Mouse (Mus musculus) CH12.LX (cell line): Measurements from ENCODE around the gene Neb. TPM values are rescaled to one million over a fixed set of nuclear protein-coding genes. Genes with fewer than 3 reads are reported as not detected.

Experiments
- DNase-seq: peaks from one replicate; pipeline ENCODE4 v3.0.0-alpha.2; 2013; ENCODE audit errors: extremely low read depth
- H3K27ac ChIP-seq: 2 replicates; pipeline ENCODE4 v1.5.1; 2012; ENCODE audit warnings: low read depth, mild to moderate bottlenecking, control low read depth, moderate library complexity; ENCODE audit not compliant: insufficient read depth
- H3K27me3 ChIP-seq: replicated peaks from 2 replicates; pipeline ENCODE3; 2012; ENCODE audit warnings: inconsistent platforms
- H3K36me3 ChIP-seq, 2 experiments: replicated peaks in 1 of 2; 2 replicates each; pipeline versions ENCODE3 to v1.6.1; 2012; ENCODE audit warnings: inconsistent platforms in 1 of 2, low read length in 1 of 2, mild to moderate bottlenecking in 1 of 2, mixed read lengths in 1 of 2, moderate library complexity in 1 of 2; ENCODE audit not compliant: control insufficient read depth in 1 of 2, insufficient read depth in 1 of 2
- H3K4me1 ChIP-seq, 2 experiments: 2 replicates each; pipeline ENCODE4 v1.6.1; 2012; ENCODE audit warnings: inconsistent platforms in 1 of 2, moderate library complexity in 1 of 2; ENCODE audit not compliant: insufficient read depth in 2 of 2, control insufficient read depth in 1 of 2
- H3K4me2 ChIP-seq: 2 replicates; pipeline ENCODE4 v1.6.1; 2012; ENCODE audit warnings: low read depth, mild to moderate bottlenecking, control low read depth; ENCODE audit not compliant: poor library complexity, insufficient read depth, severe bottlenecking
- H3K4me3 ChIP-seq, 3 experiments: fragments of 150-350 bp in 1 of 3; sonication (generic) in 1 of 3; replicated peaks in 1 of 3; 2 replicates each; pipeline versions ENCODE3 to v1.5.1; 2011 to 2012; ENCODE audit warnings: low read depth in 2 of 3, low read length in 2 of 3, mild to moderate bottlenecking in 2 of 3, moderate library complexity in 2 of 3, control low read depth in 1 of 3, improper control_type of control experiment in 1 of 3, inconsistent platforms in 1 of 3, mixed read lengths in 1 of 3; ENCODE audit not compliant: poor library complexity in 1 of 3
- H3K79me2 ChIP-seq: replicated peaks from 2 replicates; pipeline ENCODE4 v1.6.1; 2012; ENCODE audit warnings: mild to moderate bottlenecking, moderate library complexity; ENCODE audit not compliant: control insufficient read depth, poor library complexity, insufficient read depth, severe bottlenecking; ENCODE audit errors: extremely low read depth
- H3K9ac ChIP-seq: 2 replicates; pipeline ENCODE4 v1.6.1; 2012; ENCODE audit warnings: low read depth, mild to moderate bottlenecking, control low read depth, moderate library complexity; ENCODE audit not compliant: insufficient read depth
- H3K9me3 ChIP-seq: replicated peaks from 2 replicates; pipeline ENCODE3; 2012; ENCODE audit warnings: low read length, inconsistent platforms, mixed read lengths
- BHLHE40 ChIP-seq: IDR thresholded peaks from 2 replicates; pipeline ENCODE4 v1.6.1; 2011; ENCODE audit warnings: mild to moderate bottlenecking, low read depth, low read length, improper control_type of control experiment
- CTCF ChIP-seq, 2 experiments: IDR thresholded peaks in 1 of 2; conservative IDR thresholded peaks in 1 of 2; 2 replicates each; pipeline ENCODE4 v1.5.1; 2011 to 2012; ENCODE audit warnings: low read depth in 2 of 2, low read length in 2 of 2, improper control_type of control experiment in 1 of 2, inconsistent platforms in 1 of 2, mild to moderate bottlenecking in 1 of 2, moderate library complexity in 1 of 2
- E2F4 ChIP-seq: IDR thresholded peaks from 2 replicates; pipeline ENCODE4 v1.6.1; 2011; ENCODE audit warnings: low read depth, low read length, improper control_type of control experiment; ENCODE audit not compliant: insufficient replicate concordance
- ELF1 ChIP-seq: IDR thresholded peaks from 2 replicates; pipeline ENCODE4 v1.6.1; 2014; ENCODE audit warnings: low read depth, mild to moderate bottlenecking, inconsistent platforms, low read length, improper control_type of control experiment
- EP300 ChIP-seq: IDR thresholded peaks from 2 replicates; pipeline ENCODE4 v1.6.1; 2011; ENCODE audit warnings: low read length, improper control_type of control experiment
- ETS1 ChIP-seq: conservative IDR thresholded peaks from 2 replicates; pipeline ENCODE4 v1.6.1; 2012; ENCODE audit warnings: low read depth, mild to moderate bottlenecking, inconsistent platforms, low read length, improper control_type of control experiment, moderate library complexity
- GABPA ChIP-seq: IDR thresholded peaks from 2 replicates; pipeline ENCODE4 v1.6.1; 2012; ENCODE audit warnings: low read depth, low read length, improper control_type of control experiment, inconsistent platforms; ENCODE audit not compliant: insufficient replicate concordance
- HCFC1 ChIP-seq: IDR thresholded peaks from 2 replicates; pipeline ENCODE4 v1.6.1; 2012; ENCODE audit warnings: low read depth, mild to moderate bottlenecking, inconsistent platforms, low read length, improper control_type of control experiment
- JUN ChIP-seq: IDR thresholded peaks from 2 replicates; pipeline ENCODE4 v1.6.1; 2011; ENCODE audit warnings: low read depth, mild to moderate bottlenecking, low read length, improper control_type of control experiment, moderate library complexity; ENCODE audit not compliant: insufficient read depth
- MAFK ChIP-seq: IDR thresholded peaks from 2 replicates; pipeline ENCODE4 v1.6.1; 2011; ENCODE audit warnings: low read length, improper control_type of control experiment; ENCODE audit not compliant: insufficient replicate concordance
- MAX ChIP-seq: IDR thresholded peaks from 2 replicates; pipeline ENCODE4 v1.6.1; 2011; ENCODE audit warnings: low read length, improper control_type of control experiment
- MAZ ChIP-seq: IDR thresholded peaks from 2 replicates; pipeline ENCODE4 v1.6.1; 2012; ENCODE audit warnings: low read depth, mild to moderate bottlenecking, inconsistent platforms, low read length, improper control_type of control experiment, moderate library complexity
- MEF2A ChIP-seq: IDR thresholded peaks from 2 replicates; pipeline ENCODE4 v1.6.1; 2014; ENCODE audit warnings: low read depth, mild to moderate bottlenecking, inconsistent platforms, low read length, improper control_type of control experiment, borderline replicate concordance
- MYC ChIP-seq: IDR thresholded peaks from 2 replicates; pipeline ENCODE4 v1.6.1; 2011; ENCODE audit warnings: low read depth, mild to moderate bottlenecking, improper control_type of control experiment, low read length
- NELFE ChIP-seq: IDR thresholded peaks from 2 replicates; pipeline ENCODE4 v1.6.1; 2011; ENCODE audit warnings: low read depth, low read length, improper control_type of control experiment
- NRF1 ChIP-seq: IDR thresholded peaks from 2 replicates; pipeline ENCODE4 v1.6.1; 2014; ENCODE audit warnings: low read depth, mild to moderate bottlenecking, inconsistent platforms, low read length, improper control_type of control experiment, moderate library complexity
- PAX5 ChIP-seq: IDR thresholded peaks from 2 replicates; pipeline ENCODE4 v1.6.1; 2012; ENCODE audit warnings: low read length, inconsistent platforms, mixed read lengths
- POLR2A ChIP-seq: IDR thresholded peaks from 2 replicates; pipeline ENCODE4 v1.6.1; 2011; ENCODE audit warnings: low read depth, mild to moderate bottlenecking, improper control_type of control experiment, low read length
- POLR2AphosphoS2 ChIP-seq: IDR thresholded peaks from 2 replicates; pipeline ENCODE4 v1.6.1; 2011; ENCODE audit warnings: low read depth, low read length, improper control_type of control experiment
- RAD21 ChIP-seq: IDR thresholded peaks from 2 replicates; pipeline ENCODE4 v1.6.1; 2011; ENCODE audit warnings: low read depth, mild to moderate bottlenecking, low read length, improper control_type of control experiment, moderate library complexity
- RCOR1 ChIP-seq: conservative IDR thresholded peaks from 2 replicates; pipeline ENCODE4 v1.6.1; 2012; ENCODE audit warnings: low read depth, mild to moderate bottlenecking, inconsistent platforms, low read length, improper control_type of control experiment
- SIN3A ChIP-seq: IDR thresholded peaks from 2 replicates; pipeline ENCODE4 v1.6.1; 2012; ENCODE audit warnings: low read length, improper control_type of control experiment, inconsistent platforms
- SMC3 ChIP-seq: IDR thresholded peaks from 2 replicates; pipeline ENCODE4 v1.6.1; 2011; ENCODE audit warnings: low read depth, low read length, improper control_type of control experiment
- TBP ChIP-seq: conservative IDR thresholded peaks from 2 replicates; pipeline ENCODE4 v1.6.1; 2011; ENCODE audit warnings: low read depth, low read length, improper control_type of control experiment
- TCF12 ChIP-seq: IDR thresholded peaks from 2 replicates; pipeline ENCODE4 v1.6.1; 2014; ENCODE audit warnings: low read depth, mild to moderate bottlenecking, inconsistent platforms, low read length, improper control_type of control experiment
- UBTF ChIP-seq: IDR thresholded peaks from 2 replicates; pipeline ENCODE4 v1.6.1; 2012; ENCODE audit warnings: low read depth, mild to moderate bottlenecking, inconsistent platforms, low read length, improper control_type of control experiment, moderate library complexity
- USF1 ChIP-seq: IDR thresholded peaks from 2 replicates; pipeline ENCODE4 v1.6.1; 2014; ENCODE audit warnings: low read depth, mild to moderate bottlenecking, inconsistent platforms, low read length, improper control_type of control experiment
- ZC3H11A ChIP-seq: IDR thresholded peaks from 2 replicates; pipeline ENCODE4 v1.6.1; 2012; ENCODE audit warnings: low read depth, mild to moderate bottlenecking, inconsistent platforms, low read length, improper control_type of control experiment
- ZKSCAN1 ChIP-seq: IDR thresholded peaks from 2 replicates; pipeline ENCODE4 v1.6.1; 2012; ENCODE audit warnings: low read depth, inconsistent platforms, low read length, improper control_type of control experiment, borderline replicate concordance
- ZMIZ1 ChIP-seq: IDR thresholded peaks from 2 replicates; pipeline ENCODE4 v1.6.1; 2012; ENCODE audit warnings: low read depth, mild to moderate bottlenecking, inconsistent platforms, low read length, improper control_type of control experiment
- ZNF384 ChIP-seq: IDR thresholded peaks from 2 replicates; pipeline ENCODE4 v1.6.1; 2012; ENCODE audit warnings: low read depth, low read length, improper control_type of control experiment, inconsistent platforms
- dilution Hi-C: fragments of 300-500 bp; cut with MboI; formaldehyde crosslinking; loops from 2 replicates; pipeline ENCODE4 v1.14.3; 2020; ENCODE audit warnings: low sequenced_read_pairs; ENCODE audit not compliant: extremely low pct_unique_long_range_greater_than_20kb, extremely low pct_ligation_motif_present
- in situ Hi-C: fragments of 300-500 bp; cut with MboI; formaldehyde crosslinking; loops from 3 replicates; pipeline ENCODE4 v1.14.3; 2019; ENCODE audit warnings: low sequenced_read_pairs, low pct_ligation_motif_present, low pct_unique_long_range_greater_than_20kb, mixed read lengths
- polyA plus RNA-seq: library from polyadenylated mRNA; unstranded; fragments of >175 nt; gene quantifications from 2 replicates; pipeline ENCODE4 v1.2.1, GENCODE M21; 2012; ENCODE audit warnings: low read depth; ENCODE audit not compliant: insufficient read length
- total RNA-seq, 2 experiments: library from RNA; depleted of rRNA; stranded (reverse); fragments of 300-350 nt in 1 of 2; fragments of >200 nt in 1 of 2; gene quantifications; 2 replicates each; pipeline ENCODE4 v1.2.3; 2012 to 2014

Gene Neb
- total and polyA plus RNA-seq, 3 experiments, result 1.5 to 1.8 (median 1.7) TPM

DNA sequence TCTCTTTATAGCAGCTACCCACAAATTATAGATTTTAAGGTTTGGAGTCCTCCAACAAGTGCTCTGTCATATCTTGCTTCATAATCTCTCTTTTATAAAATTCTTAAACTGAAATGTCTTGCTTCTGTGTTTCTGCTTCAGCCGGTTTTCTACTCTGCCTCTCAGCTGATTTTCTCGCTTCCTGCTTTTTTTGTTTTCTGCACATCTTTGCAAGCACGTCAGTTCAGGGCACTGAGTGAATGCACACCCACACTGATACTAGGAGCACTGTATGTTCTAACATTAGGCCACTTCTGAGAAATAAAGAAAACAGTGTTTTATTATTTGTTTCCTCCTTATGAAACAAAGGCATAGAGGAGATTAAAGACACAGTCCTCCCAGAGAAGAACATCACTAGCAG lies 73.7 kb downstream of the Neb start:
- TF ChIP-seq JUN, result no peak
- no peak for TF ChIP-seq GABPA
- no peak for TF ChIP-seq TCF12
- TF ChIP-seq RAD21, result no peak
- TF ChIP-seq MYC, result no peak
- TF ChIP-seq USF1, result no peak
- no peak for TF ChIP-seq POLR2AphosphoS2
- TF ChIP-seq ZMIZ1, result no peak
- no peak; the same call in 1 of the 2 replicates for TF ChIP-seq EP300
- TF ChIP-seq ETS1, result no peak
- no peak for TF ChIP-seq MAFK
- no peak for TF ChIP-seq ZC3H11A
- no peak for TF ChIP-seq ZKSCAN1
- no peak for TF ChIP-seq ZNF384
- no peak for TF ChIP-seq SIN3A
- no peaks in the 10 kb centered on the region for H3K27me3 ChIP-seq
- H3K4me2 ChIP-seq, result no peak overlapping the region
- peaks cover 4 to 14% of the 10 kb centered on the region in 2 experiments; a peak in 3 of 4 replicates for H3K4me1 ChIP-seq
- no peaks in the 10 kb centered on the region for H3K79me2 ChIP-seq
- H3K9ac ChIP-seq, result no peak overlapping the region
- in situ Hi-C loops (loop anchor here (10.0 kb wide), 1 partner anchor 270 kb away; no protein-coding TSS in a partner anchor), dilution Hi-C loops (no loop called here)
- no peaks in the 10 kb centered on the region for H3K9me3 ChIP-seq
- H3K4me3 ChIP-seq, result no peak overlapping the region
- H3K27ac ChIP-seq, result no peak overlapping the region
- no peak for DNase-seq
- H3K36me3 ChIP-seq, result no peaks in the 10 kb centered on the region

DNA sequence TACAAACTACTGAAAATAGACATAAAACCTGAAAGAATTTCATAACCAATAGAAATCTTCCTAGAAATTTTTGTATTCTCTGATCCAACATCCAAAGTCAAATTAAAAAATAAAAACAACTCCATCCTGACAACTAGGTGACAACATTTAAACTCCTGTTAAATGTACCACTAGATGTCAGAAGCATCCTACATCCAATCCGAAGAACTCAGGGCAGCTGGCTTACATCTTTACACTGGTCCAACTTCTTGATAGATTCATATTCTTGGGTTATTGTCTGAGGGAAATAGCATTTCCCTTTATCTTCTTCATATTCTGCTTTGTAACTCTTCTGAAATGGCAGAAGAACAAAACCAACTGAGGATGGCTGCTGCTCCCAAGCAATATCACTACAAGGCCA lies 74.9 kb downstream of the Neb start:
- Histone ChIP-seq H3K27me3 (no peaks in the 10 kb centered on the region), H3K27ac (no peak overlapping the region), H3K4me3 (no peak overlapping the region)
- TF ChIP-seq SMC3, result peak; percentile 89
- peak in 1 of 2 experiments; percentile 82; a peak in 2 of 4 replicates for TF ChIP-seq CTCF (conservative IDR thresholded peaks at IDR 0.05 in 1 of 2, IDR thresholded peaks at IDR 0.05 in 1 of 2; ENCODE audit: low read depth in 2 of 2, low read length in 2 of 2)
- TF ChIP-seq GABPA, result no peak
- no peak for TF ChIP-seq MAZ
- TF ChIP-seq MAX, result no peak
- no peak for TF ChIP-seq JUN
- no peak for TF ChIP-seq UBTF
- no peak for TF ChIP-seq NRF1
- no peak for TF ChIP-seq ZMIZ1
- TF ChIP-seq E2F4, result no peak
- no peak for TF ChIP-seq BHLHE40
- TF ChIP-seq RCOR1, result no peak
- TF ChIP-seq PAX5, result no peak
- TF ChIP-seq ZNF384, result no peak
- peak; percentile 79 for TF ChIP-seq ZC3H11A
- TF ChIP-seq NELFE, result no peak
- no peak for TF ChIP-seq TCF12
- TF ChIP-seq ZKSCAN1, result no peak
- TF ChIP-seq ELF1, result no peak
- TF ChIP-seq HCFC1, result no peak
- no peak for TF ChIP-seq MEF2A
- no peak for TF ChIP-seq SIN3A
- no peak for TF ChIP-seq POLR2A
- no peak for TF ChIP-seq MYC
- TF ChIP-seq POLR2AphosphoS2, result no peak
- no peak for TF ChIP-seq TBP
- peak; percentile 93 for TF ChIP-seq RAD21
- TF ChIP-seq EP300, result no peak
- no peak for TF ChIP-seq MAFK
- TF ChIP-seq, all 38 proteins: peak for 4
- H3K36me3 ChIP-seq, result no peaks in the 10 kb centered on the region
- DNase-seq, result no peak
- peaks cover 4 to 14% of the 10 kb centered on the region in 2 experiments; a peak in 3 of 4 replicates for H3K4me1 ChIP-seq
- in situ Hi-C loops, result loop anchor here (10.0 kb wide), 1 partner anchor 271 kb away; no protein-coding TSS in a partner anchor
- H3K9me3 ChIP-seq, result no peaks in the 10 kb centered on the region
- dilution Hi-C loops, result no loop called here
- no peak overlapping the region for H3K9ac ChIP-seq
- H3K79me2 ChIP-seq, result no peaks in the 10 kb centered on the region
- no peak overlapping the region for H3K4me2 ChIP-seq
